Mouse (Mus musculus): ENCODE measurements at regions not wholly inside any gene's neighbourhood (a gene's known extent, or its start where the extent isn't known, plus 50 kb on each side); places are given as distances from the start of the nearest gene placed in this dataset.

DNA sequence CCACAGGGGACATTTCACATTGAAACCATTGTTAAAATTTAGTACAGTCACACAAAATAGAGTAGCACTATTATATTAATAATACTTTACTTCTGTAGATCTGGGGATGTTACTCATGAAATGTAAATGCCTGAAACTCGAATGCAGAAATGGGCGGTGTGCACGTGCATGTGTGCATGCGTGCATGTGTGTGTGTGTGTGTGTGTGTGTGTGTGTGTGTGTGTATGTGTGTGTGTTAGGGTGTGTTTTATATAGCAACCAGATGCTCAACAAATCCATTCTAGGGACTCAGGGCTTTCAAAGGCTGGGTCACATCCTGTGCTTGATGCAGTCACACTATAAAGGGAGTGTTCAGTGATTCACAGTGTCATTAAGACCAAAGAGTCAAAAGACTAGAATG is 301.7 kb downstream of the Med10 start:
- no peak for ATAC-seq (ENCODE audit: low FRiP score, low TSS enrichment)
- H3K27me3 ChIP-seq (ENCODE audit: insufficient read depth, low read length): no peaks in the 10 kb centered on the region
- WGBS: 94% methylated on average over 4 of the region's 4 CpGs
- H3K4me2 ChIP-seq (replicated peaks; ENCODE audit: low read depth, low read length): no peak overlapping the region
- H3K4me1 ChIP-seq (ENCODE audit: insufficient read depth, low read length): no peaks in the 10 kb centered on the region
- no peaks in the 10 kb centered on the region for H3K36me3 ChIP-seq (ENCODE audit: insufficient read depth, low read length)
- H3K27ac ChIP-seq (ENCODE audit: low read length): no peak overlapping the region
- H3K9me3 ChIP-seq (ENCODE audit: low read length): no peaks in the 10 kb centered on the region
- H3K9ac ChIP-seq (replicated peaks; ENCODE audit: low read length): no peak overlapping the region
- H3K4me3 ChIP-seq (ENCODE audit: low read length): no peak overlapping the region

DNA sequence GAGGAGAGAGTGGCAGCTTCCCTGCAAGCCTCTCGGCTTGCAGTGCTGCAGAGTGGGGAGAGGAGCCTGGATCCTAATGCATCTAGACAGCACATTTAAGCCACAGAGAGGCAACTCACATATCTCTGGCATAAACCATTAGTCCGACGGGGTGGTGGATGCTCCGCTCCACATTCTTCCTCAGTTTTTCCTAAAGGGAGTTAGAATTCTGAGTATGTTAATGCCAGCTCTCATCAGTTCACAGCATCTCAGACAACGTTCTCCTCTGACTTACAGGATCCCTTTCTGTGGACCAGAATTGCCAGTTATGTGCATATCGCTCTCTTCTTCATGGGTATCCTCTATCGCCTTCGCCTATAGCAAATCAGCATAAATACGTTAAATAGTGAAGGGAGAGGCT is 313.4 kb downstream of the Med10 start:
- no peak overlapping the region for H3K27ac ChIP-seq (ENCODE audit: low read length)
- 88% methylated on average over 9 of the region's 9 CpGs for WGBS
- no peak for ATAC-seq (ENCODE audit: low FRiP score, low TSS enrichment)
- H3K4me2 ChIP-seq (replicated peaks; ENCODE audit: low read depth, low read length): no peak overlapping the region
- H3K9me3 ChIP-seq (ENCODE audit: low read length): no peaks in the 10 kb centered on the region
- H3K27me3 ChIP-seq (ENCODE audit: insufficient read depth, low read length): no peaks in the 10 kb centered on the region
- H3K4me3 ChIP-seq (ENCODE audit: low read length): no peak overlapping the region
- H3K36me3 ChIP-seq (ENCODE audit: insufficient read depth, low read length): no peaks in the 10 kb centered on the region
- no peak overlapping the region for H3K9ac ChIP-seq (replicated peaks; ENCODE audit: low read length)
- no peaks in the 10 kb centered on the region for H3K4me1 ChIP-seq (ENCODE audit: insufficient read depth, low read length)

DNA sequence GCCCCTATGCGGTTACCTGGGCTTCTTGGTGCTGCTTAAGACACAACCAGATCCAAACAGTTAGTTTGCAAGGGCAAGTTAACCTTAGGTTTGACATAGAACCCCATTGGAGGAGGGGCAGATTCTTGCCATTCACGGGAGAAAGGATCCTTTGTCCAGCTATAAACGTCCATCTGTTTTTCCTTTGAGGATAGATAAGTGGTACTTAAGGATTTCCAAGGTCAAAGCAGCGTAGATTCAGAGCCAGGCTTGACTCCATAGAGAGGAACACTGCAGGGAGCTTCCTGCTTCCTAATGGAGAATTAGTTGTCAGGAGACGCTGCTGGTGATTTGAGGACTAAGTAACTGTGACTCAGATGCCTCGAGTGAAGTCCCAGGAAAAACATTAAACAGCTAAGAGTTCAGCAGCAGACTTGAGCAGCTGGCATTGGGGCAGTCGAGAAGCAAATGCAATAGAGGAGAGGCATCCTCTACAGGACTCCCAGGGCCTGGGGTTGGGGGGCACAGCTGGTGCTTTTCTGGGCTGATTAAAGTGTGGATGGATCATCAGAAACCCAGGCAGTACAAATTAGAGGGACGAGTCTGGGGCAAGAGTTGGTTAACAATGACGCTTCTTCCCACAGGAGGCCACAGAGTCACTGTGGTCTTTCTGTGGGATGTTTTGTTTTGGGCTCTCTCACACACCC is 322.8 kb downstream of the Med10 start:
- ATAC-seq (ENCODE audit: low FRiP score, low TSS enrichment): no peak
- H3K4me1 ChIP-seq (ENCODE audit: insufficient read depth, low read length): 0 out of 2 replicates have a peak, but pooled peaks cover 2% of the 10 kb centered on the region
- H3K36me3 ChIP-seq (ENCODE audit: insufficient read depth, low read length): no peaks in the 10 kb centered on the region
- no peaks in the 10 kb centered on the region for H3K9me3 ChIP-seq (ENCODE audit: low read length)
- H3K4me2 ChIP-seq (replicated peaks; ENCODE audit: low read depth, low read length): no peak overlapping the region
- H3K27ac ChIP-seq (ENCODE audit: low read length): no peak overlapping the region
- 36% methylated on average over 9 of the region's 9 CpGs for WGBS
- no peak overlapping the region for H3K9ac ChIP-seq (replicated peaks; ENCODE audit: low read length)
- no peaks in the 10 kb centered on the region for H3K27me3 ChIP-seq (ENCODE audit: insufficient read depth, low read length)
- no peak overlapping the region for H3K4me3 ChIP-seq (ENCODE audit: low read length)

DNA sequence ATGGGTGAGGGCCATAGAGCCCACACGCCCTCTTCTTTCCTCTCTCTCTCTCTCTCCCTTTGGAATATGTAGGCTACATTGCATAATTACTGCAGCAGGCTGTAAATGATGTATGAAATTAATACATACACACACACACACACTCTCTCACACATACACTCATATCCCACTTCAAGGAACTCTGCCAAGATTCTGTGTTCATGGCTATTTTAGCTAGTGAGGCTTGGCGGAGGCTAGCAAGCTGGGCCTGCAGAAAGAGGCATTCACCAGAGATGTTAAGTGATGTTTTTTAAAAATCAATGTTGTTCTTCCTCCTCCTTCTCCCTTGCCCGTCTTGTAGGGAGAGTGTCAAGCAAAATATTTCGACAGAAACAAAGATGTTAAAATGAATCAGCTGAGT is 325.1 kb downstream of the Med10 start:
- WGBS: 82% methylated on average over 4 of the region's 4 CpGs
- Histone ChIP-seq H3K27me3 (ENCODE audit: insufficient read depth, low read length) (no peaks in the 10 kb centered on the region), H3K4me2 (replicated peaks; ENCODE audit: low read depth, low read length) (no peak overlapping the region), H3K4me3 (ENCODE audit: low read length) (no peak overlapping the region), H3K36me3 (ENCODE audit: insufficient read depth, low read length) (no peaks in the 10 kb centered on the region), H3K4me1 (ENCODE audit: insufficient read depth, low read length) (0 out of 2 replicates have a peak, but pooled peaks cover 2% of the 10 kb centered on the region), H3K9me3 (ENCODE audit: low read length) (no peaks in the 10 kb centered on the region), H3K27ac (ENCODE audit: low read length) (no peak overlapping the region), H3K9ac (replicated peaks; ENCODE audit: low read length) (no peak overlapping the region)
- no peak for ATAC-seq (ENCODE audit: low FRiP score, low TSS enrichment)

DNA sequence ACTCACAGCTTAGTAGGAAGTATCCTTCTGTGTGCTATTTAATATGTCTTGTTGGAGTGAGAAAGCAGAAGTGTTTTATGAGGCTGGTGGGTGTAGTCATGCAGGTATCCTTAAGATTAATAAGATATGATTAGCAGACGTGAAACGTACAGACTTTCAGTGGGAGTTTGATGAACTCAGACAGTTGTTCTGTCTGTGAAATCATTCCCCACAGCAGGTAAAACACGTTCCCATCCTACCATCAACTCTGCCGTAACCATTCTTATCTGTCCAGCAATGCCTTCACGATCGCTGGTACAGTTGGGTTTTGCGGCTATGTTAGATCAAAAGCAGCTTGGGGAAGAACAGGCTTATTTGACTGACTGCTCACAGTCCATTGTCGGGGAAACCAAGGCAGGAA is 332.3 kb downstream of the Med10 start:
- Histone ChIP-seq H3K4me1 (ENCODE audit: insufficient read depth, low read length) (no peaks in the 10 kb centered on the region), H3K36me3 (ENCODE audit: insufficient read depth, low read length) (no peaks in the 10 kb centered on the region), H3K27ac (ENCODE audit: low read length) (no peak overlapping the region), H3K9me3 (ENCODE audit: low read length) (no peaks in the 10 kb centered on the region), H3K4me2 (replicated peaks; ENCODE audit: low read depth, low read length) (no peak overlapping the region), H3K4me3 (ENCODE audit: low read length) (no peak overlapping the region), H3K27me3 (ENCODE audit: insufficient read depth, low read length) (no peaks in the 10 kb centered on the region), H3K9ac (replicated peaks; ENCODE audit: low read length) (no peak overlapping the region)
- 84% methylated on average over 8 of the region's 8 CpGs for WGBS
- no peak for ATAC-seq (ENCODE audit: low FRiP score, low TSS enrichment)

DNA sequence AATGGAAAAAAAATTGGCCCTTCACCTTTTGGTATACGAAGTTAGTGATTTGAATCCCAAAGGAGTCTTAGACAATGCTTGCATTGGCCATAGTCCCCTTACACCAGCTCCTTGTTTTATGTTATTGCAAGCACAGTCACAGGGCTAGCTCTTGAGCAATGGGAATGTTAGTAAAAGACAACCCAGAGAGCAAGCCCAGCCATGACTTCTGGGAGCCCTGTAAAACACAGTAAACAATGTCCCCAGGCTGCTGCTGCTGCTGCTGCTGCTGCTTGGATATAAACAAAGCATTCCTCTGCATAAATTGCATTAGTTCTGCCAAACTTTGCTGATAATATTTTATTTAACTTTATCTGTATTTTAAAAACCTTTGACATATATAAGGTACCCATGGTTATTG is 334.0 kb downstream of the Med10 start:
- Histone ChIP-seq H3K9me3 (ENCODE audit: low read length) (no peaks in the 10 kb centered on the region), H3K4me3 (ENCODE audit: low read length) (no peak overlapping the region), H3K9ac (replicated peaks; ENCODE audit: low read length) (no peak overlapping the region), H3K27ac (ENCODE audit: low read length) (no peak overlapping the region), H3K4me1 (ENCODE audit: insufficient read depth, low read length) (no peaks in the 10 kb centered on the region), H3K36me3 (ENCODE audit: insufficient read depth, low read length) (no peaks in the 10 kb centered on the region), H3K4me2 (replicated peaks; ENCODE audit: low read depth, low read length) (no peak overlapping the region), H3K27me3 (ENCODE audit: insufficient read depth, low read length) (no peaks in the 10 kb centered on the region)
- no peak for ATAC-seq (ENCODE audit: low FRiP score, low TSS enrichment)
- 84% methylated on average over 1 of the region's 1 CpGs for WGBS

DNA sequence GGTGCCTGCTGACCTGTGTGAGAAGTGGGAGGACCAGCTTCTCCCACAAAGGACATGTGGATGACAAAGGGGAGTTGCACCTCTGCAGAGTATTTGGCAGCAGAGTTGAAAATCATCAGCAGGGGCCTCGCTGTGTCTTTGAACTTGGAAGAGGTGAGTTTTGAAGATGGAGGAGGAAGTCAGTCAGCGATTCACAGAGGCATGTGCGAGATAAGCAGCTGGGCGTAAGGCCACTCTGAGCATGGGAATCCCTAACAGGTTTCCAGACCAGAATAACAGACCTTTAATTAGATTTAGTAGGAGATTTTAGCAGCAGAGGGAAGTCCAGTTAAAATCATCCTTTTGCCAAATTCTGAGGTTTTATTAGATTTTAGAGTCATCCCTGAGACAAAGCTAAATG is 342.3 kb downstream of the Med10 start:
- no peaks in the 10 kb centered on the region for H3K36me3 ChIP-seq (ENCODE audit: insufficient read depth, low read length)
- no peaks in the 10 kb centered on the region for H3K27me3 ChIP-seq (ENCODE audit: insufficient read depth, low read length)
- H3K4me1 ChIP-seq (ENCODE audit: insufficient read depth, low read length): no peaks in the 10 kb centered on the region
- H3K27ac ChIP-seq (ENCODE audit: low read length): no peak overlapping the region
- no peak for ATAC-seq (ENCODE audit: low FRiP score, low TSS enrichment)
- no peak overlapping the region for H3K4me2 ChIP-seq (replicated peaks; ENCODE audit: low read depth, low read length)
- H3K4me3 ChIP-seq (ENCODE audit: low read length): no peak overlapping the region
- 72% methylated on average over 4 of the region's 4 CpGs for WGBS
- no peaks in the 10 kb centered on the region for H3K9me3 ChIP-seq (ENCODE audit: low read length)
- H3K9ac ChIP-seq (replicated peaks; ENCODE audit: low read length): no peak overlapping the region

DNA sequence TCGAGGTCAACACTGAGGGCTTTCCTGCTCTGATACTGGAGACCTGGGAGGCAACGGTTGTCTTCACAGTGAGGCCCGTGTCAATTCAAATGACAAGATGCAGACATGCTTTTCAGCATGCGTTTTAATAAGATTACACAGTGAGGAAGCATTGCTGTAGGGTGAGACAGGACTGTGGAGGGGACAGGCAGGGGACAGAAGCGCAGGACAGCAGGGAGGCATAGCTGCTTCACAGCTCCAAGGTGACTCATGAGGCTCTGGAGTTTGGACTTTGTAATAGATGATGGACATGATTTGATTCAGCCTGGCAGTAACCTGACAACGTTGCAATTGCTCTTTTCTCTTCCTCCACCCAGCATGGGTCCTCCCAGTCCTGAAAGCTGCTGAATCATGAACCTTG is 343.3 kb downstream of the Med10 start:
- H3K36me3 ChIP-seq (ENCODE audit: insufficient read depth, low read length): no peaks in the 10 kb centered on the region
- H3K27ac ChIP-seq (ENCODE audit: low read length): no peak overlapping the region
- no peak overlapping the region for H3K4me3 ChIP-seq (ENCODE audit: low read length)
- H3K27me3 ChIP-seq (ENCODE audit: insufficient read depth, low read length): no peaks in the 10 kb centered on the region
- ATAC-seq (ENCODE audit: low FRiP score, low TSS enrichment): no peak
- 51% methylated on average over 6 of the region's 6 CpGs for WGBS
- no peaks in the 10 kb centered on the region for H3K4me1 ChIP-seq (ENCODE audit: insufficient read depth, low read length)
- no peak overlapping the region for H3K9ac ChIP-seq (replicated peaks; ENCODE audit: low read length)
- no peak overlapping the region for H3K4me2 ChIP-seq (replicated peaks; ENCODE audit: low read depth, low read length)
- no peaks in the 10 kb centered on the region for H3K9me3 ChIP-seq (ENCODE audit: low read length)

DNA sequence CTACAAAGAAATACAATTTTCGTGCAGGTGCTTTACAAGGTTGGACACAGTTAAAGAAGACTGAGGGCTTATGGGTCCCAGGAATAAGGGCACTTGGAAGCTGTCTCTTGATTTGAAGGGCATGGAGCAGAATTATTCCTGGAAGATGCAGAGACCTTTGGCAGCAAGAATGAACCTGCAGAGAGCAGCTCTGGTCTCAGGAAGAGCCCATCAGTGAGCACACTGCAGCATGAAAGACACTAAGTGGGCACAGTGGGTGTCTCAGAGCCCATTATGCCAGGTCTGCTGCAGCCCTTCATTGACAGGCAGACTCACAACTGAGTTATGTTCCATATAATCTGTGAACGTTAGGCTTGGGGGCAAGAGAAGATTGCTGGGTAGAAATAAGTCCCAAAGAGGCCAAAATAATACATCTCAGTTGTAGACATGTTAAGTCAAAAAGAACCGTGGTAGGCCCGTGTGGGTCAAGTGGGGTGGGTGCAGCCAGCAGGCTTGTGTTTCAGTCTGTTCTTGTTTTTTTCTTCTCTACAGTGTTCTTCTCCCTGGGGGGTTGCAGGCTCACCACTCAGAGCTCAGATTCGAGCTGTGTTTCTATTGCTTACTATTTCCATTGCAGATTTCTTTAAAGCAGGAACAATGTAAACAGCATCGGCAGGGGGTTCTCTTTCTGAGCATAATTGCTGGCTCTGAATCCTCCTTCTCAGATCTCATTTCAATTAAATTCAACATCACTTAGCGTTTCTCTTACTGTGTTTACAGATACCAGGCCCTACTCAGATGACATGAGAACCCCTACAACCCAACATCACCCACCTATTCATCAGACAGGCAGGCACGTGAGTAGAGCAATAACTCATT is 347.1 kb downstream of the Med10 start:
- no peaks in the 10 kb centered on the region for H3K4me1 ChIP-seq (ENCODE audit: insufficient read depth, low read length)
- ATAC-seq (ENCODE audit: low FRiP score, low TSS enrichment): no peak
- no peaks in the 10 kb centered on the region for H3K9me3 ChIP-seq (ENCODE audit: low read length)
- H3K9ac ChIP-seq (replicated peaks; ENCODE audit: low read length): no peak overlapping the region
- H3K4me3 ChIP-seq (ENCODE audit: low read length): no peak overlapping the region
- H3K36me3 ChIP-seq (ENCODE audit: insufficient read depth, low read length): no peaks in the 10 kb centered on the region
- peak overlapping the region; percentile 29 for H3K4me2 ChIP-seq (replicated peaks; ENCODE audit: low read depth, low read length)
- 22% methylated on average over 8 of the region's 8 CpGs for WGBS
- no peak overlapping the region for H3K27ac ChIP-seq (ENCODE audit: low read length)
- H3K27me3 ChIP-seq (ENCODE audit: insufficient read depth, low read length): no peaks in the 10 kb centered on the region

DNA sequence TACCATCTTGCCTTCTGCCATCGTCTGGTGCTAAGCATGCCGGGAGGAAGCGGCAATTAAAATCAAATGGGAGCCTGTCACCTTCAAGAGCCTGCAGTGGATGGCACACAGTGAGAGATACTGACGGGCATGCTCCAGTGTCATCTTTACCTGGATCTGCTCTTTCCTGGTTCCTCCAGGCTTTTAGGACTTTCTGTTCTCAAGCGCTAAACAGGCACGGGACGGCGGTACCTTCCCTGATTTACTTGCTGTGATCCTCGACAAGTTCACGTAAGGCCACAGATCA is 347.6 kb downstream of the Med10 start:
- no peaks in the 10 kb centered on the region for H3K4me1 ChIP-seq (ENCODE audit: insufficient read depth, low read length)
- no peaks in the 10 kb centered on the region for H3K9me3 ChIP-seq (ENCODE audit: low read length)
- no peak for ATAC-seq (ENCODE audit: low FRiP score, low TSS enrichment)
- H3K36me3 ChIP-seq (ENCODE audit: insufficient read depth, low read length): no peaks in the 10 kb centered on the region
- H3K4me2 ChIP-seq (replicated peaks; ENCODE audit: low read depth, low read length): peak overlapping the region; percentile 29
- no peak overlapping the region for H3K4me3 ChIP-seq (ENCODE audit: low read length)
- WGBS: 29% methylated on average over 10 of the region's 10 CpGs
- H3K27ac ChIP-seq (ENCODE audit: low read length): no peak overlapping the region
- H3K27me3 ChIP-seq (ENCODE audit: insufficient read depth, low read length): no peaks in the 10 kb centered on the region
- no peak overlapping the region for H3K9ac ChIP-seq (replicated peaks; ENCODE audit: low read length)
